Mouse (Mus musculus): ENCODE measurements at regions not wholly inside any gene's neighbourhood (a gene's known extent, or its start where the extent isn't known, plus 50 kb on each side); places are given as distances from the start of the nearest gene placed in this dataset.

GRCm38 (mm10) chr15:74330131-74330530, 306.0 kb downstream of the Mroh4 start:
- Histone ChIP-seq H3K9me3 (replicated peaks) (no peaks in the 10 kb centered on the region), H3K27me3 (ENCODE audit: low read depth, poor library complexity, severe bottlenecking) (peaks cover 8% of the 10 kb centered on the region; the same call in 1 of the 2 replicates), H3K4me3 (no peak overlapping the region), H3K36me3 (no peaks in the 10 kb centered on the region), H3K27ac (no peak overlapping the region), H3K4me1 (no peaks in the 10 kb centered on the region; the same call in 1 of the 2 replicates)
- no peak for DNase-seq (ENCODE audit: low spot score)
- 69% methylated on average over 3 of the region's 3 CpGs for WGBS

GRCm38 (mm10) chr15:74329221-74329620, 306.9 kb downstream of the Mroh4 start:
- no peaks in the 10 kb centered on the region for H3K9me3 ChIP-seq (replicated peaks)
- peaks cover 9% of the 10 kb centered on the region; the same call in 1 of the 2 replicates for H3K27me3 ChIP-seq (ENCODE audit: low read depth, poor library complexity, severe bottlenecking)
- H3K4me3 ChIP-seq, result no peak overlapping the region
- no peaks in the 10 kb centered on the region for H3K36me3 ChIP-seq
- H3K27ac ChIP-seq, result no peak overlapping the region
- H3K4me1 ChIP-seq, result no peaks in the 10 kb centered on the region; the same call in 1 of the 2 replicates
- WGBS, result 87% methylated on average over 14 of the region's 14 CpGs
- DNase-seq (ENCODE audit: low spot score), result no peak

GRCm38 (mm10) chr15:74326661-74327060, 309.5 kb downstream of the Mroh4 start:
- peaks cover 9% of the 10 kb centered on the region; the same call in 1 of the 2 replicates for H3K27me3 ChIP-seq (ENCODE audit: low read depth, poor library complexity, severe bottlenecking)
- H3K4me1 ChIP-seq, result no peaks in the 10 kb centered on the region; the same call in 1 of the 2 replicates
- H3K27ac ChIP-seq, result no peak overlapping the region
- DNase-seq (ENCODE audit: low spot score), result no peak
- 66% methylated on average over 5 of the region's 5 CpGs for WGBS
- no peak overlapping the region for H3K4me3 ChIP-seq
- no peaks in the 10 kb centered on the region for H3K9me3 ChIP-seq (replicated peaks)
- no peaks in the 10 kb centered on the region for H3K36me3 ChIP-seq

GRCm38 (mm10) chr15:74325543-74325942, 310.6 kb downstream of the Mroh4 start:
- Histone ChIP-seq H3K27me3 (ENCODE audit: low read depth, poor library complexity, severe bottlenecking) (peaks cover 9% of the 10 kb centered on the region; the same call in 1 of the 2 replicates), H3K4me3 (no peak overlapping the region), H3K27ac (no peak overlapping the region), H3K4me1 (no peaks in the 10 kb centered on the region; the same call in 1 of the 2 replicates), H3K36me3 (no peaks in the 10 kb centered on the region), H3K9me3 (replicated peaks) (no peaks in the 10 kb centered on the region)
- WGBS, result 37% methylated on average over 9 of the region's 9 CpGs
- no peak for DNase-seq (ENCODE audit: low spot score)

GRCm38 (mm10) chr15:74319407-74319806, 316.7 kb downstream of the Mroh4 start:
- peaks cover 9% of the 10 kb centered on the region; the same call in 1 of the 2 replicates for H3K4me1 ChIP-seq
- H3K27ac ChIP-seq, result no peak overlapping the region
- no peaks in the 10 kb centered on the region for H3K27me3 ChIP-seq (ENCODE audit: low read depth, poor library complexity, severe bottlenecking)
- WGBS, result 72% methylated on average over 3 of the region's 3 CpGs
- no peak overlapping the region for H3K4me3 ChIP-seq
- no peak for DNase-seq (ENCODE audit: low spot score)
- no peaks in the 10 kb centered on the region for H3K36me3 ChIP-seq
- no peaks in the 10 kb centered on the region for H3K9me3 ChIP-seq (replicated peaks)

DNA sequence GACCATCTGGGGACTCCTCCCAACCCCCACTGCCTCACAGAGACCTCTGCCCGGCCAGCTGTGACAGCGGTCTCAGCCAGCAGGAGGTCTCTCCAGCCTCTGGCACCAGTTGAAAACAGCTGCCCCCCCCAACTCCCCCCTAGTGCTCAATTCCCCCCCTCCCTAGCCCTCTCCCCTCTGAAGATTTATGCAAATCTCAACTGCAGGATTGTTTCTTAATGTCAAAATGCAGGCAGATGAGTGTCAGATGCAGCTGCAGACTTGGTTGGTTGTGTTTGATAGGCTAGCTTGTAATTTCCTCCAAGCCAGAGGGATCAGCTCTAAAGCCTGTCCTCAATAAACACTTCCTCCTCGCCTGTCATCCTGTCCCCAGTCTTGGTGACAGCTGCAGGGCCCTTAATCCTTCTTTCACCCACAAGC, 317.7 kb downstream of the Mroh4 start:
- no peak overlapping the region for H3K27ac ChIP-seq
- no peak for DNase-seq (ENCODE audit: low spot score)
- no peaks in the 10 kb centered on the region for H3K9me3 ChIP-seq (replicated peaks)
- WGBS, result 17% methylated on average over 3 of the region's 3 CpGs
- peaks cover 9% of the 10 kb centered on the region; the same call in 1 of the 2 replicates for H3K4me1 ChIP-seq
- no peaks in the 10 kb centered on the region for H3K27me3 ChIP-seq (ENCODE audit: low read depth, poor library complexity, severe bottlenecking)
- no peaks in the 10 kb centered on the region for H3K36me3 ChIP-seq
- no peak overlapping the region for H3K4me3 ChIP-seq

DNA sequence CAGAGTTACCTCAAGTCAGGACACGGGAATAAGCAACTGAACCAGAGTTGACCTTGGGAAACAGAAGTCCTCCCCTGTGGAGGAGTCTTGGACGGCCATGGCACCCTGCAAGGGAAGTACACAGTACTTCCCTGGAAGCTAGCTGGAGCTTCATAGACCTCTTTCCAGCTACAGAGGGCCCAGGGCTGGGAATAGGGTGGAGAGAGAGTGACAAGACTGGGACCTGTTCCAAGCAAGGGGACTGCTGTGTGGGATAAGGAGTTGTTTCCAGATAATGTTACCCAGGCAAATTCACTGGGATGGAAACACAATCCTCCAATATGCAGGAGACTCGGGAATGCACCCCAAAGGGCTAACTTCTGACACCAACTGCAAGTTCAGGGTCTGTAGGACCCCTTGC, 325.1 kb downstream of the Mroh4 start:
- Histone ChIP-seq H3K9me3 (replicated peaks) (no peaks in the 10 kb centered on the region), H3K36me3 (no peaks in the 10 kb centered on the region), H3K27ac (no peak overlapping the region), H3K4me3 (no peak overlapping the region), H3K4me1 (no peaks in the 10 kb centered on the region), H3K27me3 (ENCODE audit: low read depth, poor library complexity, severe bottlenecking) (no peaks in the 10 kb centered on the region)
- DNase-seq (ENCODE audit: low spot score), result no peak
- WGBS, result 81% methylated on average over 3 of the region's 3 CpGs

- Histone ChIP-seq H3K27ac (no peak overlapping the region), H3K27me3 (ENCODE audit: low read depth, poor library complexity, severe bottlenecking) (no peaks in the 10 kb centered on the region), H3K9me3 (replicated peaks) (no peaks in the 10 kb centered on the region), H3K4me3 (no peak overlapping the region), H3K4me1 (no peaks in the 10 kb centered on the region), H3K36me3 (no peaks in the 10 kb centered on the region)
- WGBS, result 90% methylated on average over 5 of the region's 5 CpGs
- no peak for DNase-seq (ENCODE audit: low spot score)
Observed at GRCm38 (mm10) chr15:74306543-74306942, 329.6 kb downstream of the Mroh4 start.

DNA sequence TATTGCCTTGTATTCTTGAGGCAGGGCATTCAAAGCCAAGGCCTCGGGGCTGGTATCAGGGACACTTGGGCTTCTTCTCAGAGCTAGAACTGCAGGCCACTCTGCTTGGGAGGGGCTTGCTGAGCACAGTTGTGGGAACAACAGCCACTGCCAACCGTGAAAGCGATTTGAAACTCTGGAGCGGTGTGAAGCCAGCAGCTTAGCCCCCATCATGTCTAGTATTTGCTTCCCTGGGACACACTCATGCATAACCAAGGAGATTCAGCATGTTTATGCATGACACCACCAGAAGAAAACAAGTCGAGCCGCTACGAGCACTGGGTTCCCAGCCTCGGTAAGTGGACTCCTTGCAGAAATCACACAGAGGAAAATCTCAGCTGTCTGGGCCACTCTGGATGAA, 339.9 kb downstream of the Mroh4 start:
- H3K4me1 ChIP-seq, result peaks cover 14% of the 10 kb centered on the region
- no peaks in the 10 kb centered on the region for H3K36me3 ChIP-seq
- no peak for DNase-seq (ENCODE audit: low spot score)
- no peak overlapping the region for H3K27ac ChIP-seq
- no peak overlapping the region for H3K4me3 ChIP-seq
- 75% methylated on average over 8 of the region's 8 CpGs for WGBS
- no peaks in the 10 kb centered on the region for H3K9me3 ChIP-seq (replicated peaks)
- H3K27me3 ChIP-seq (ENCODE audit: low read depth, poor library complexity, severe bottlenecking), result no peaks in the 10 kb centered on the region

DNA sequence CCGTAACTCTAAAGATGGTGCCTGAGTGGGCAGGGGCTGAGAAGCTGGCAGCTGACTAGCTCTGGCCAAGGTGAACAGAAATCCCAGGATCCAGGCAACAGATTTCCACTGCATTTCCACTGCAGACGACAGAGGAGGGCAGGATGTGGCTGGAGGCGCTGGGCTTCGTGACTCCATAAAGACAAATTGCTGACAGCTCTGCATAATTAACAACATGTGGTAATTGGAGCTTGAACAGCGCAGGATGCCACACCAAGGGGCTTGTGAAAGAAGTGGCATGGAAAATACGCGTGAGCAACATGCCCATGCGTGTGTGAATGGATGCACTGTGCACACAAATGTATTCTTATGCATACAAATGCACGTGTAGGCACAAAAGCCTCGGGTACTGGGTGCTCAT, 341.5 kb downstream of the Mroh4 start:
- Histone ChIP-seq H3K27ac (no peak overlapping the region), H3K36me3 (no peaks in the 10 kb centered on the region), H3K4me1 (peaks cover 14% of the 10 kb centered on the region), H3K4me3 (no peak overlapping the region), H3K27me3 (ENCODE audit: low read depth, poor library complexity, severe bottlenecking) (no peaks in the 10 kb centered on the region), H3K9me3 (replicated peaks) (no peaks in the 10 kb centered on the region)
- 53% methylated on average over 10 of the region's 10 CpGs for WGBS
- DNase-seq (ENCODE audit: low spot score), result peak; percentile 32

DNA sequence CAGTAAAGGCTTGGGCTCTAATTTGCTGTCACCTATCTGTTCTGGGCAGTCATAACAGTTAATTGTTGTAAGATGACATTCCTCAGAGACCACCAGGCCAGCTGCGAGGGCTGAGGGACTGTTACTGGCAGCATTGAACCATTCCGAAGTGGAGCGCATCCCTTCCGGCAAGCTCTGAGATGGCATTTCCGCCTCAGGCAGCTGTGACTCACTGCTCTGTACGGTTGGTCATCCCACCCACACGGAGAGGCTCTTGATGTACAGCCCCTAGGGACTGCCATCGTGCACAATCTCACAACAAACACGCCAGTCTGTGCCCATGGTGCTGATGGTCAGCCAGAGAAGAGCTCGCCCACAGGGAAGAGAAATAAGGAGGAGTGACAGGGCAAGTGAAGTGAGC, 342.0 kb downstream of the Mroh4 start:
- WGBS, result 83% methylated on average over 10 of the region's 10 CpGs
- Histone ChIP-seq H3K27ac (no peak overlapping the region), H3K4me3 (no peak overlapping the region), H3K36me3 (no peaks in the 10 kb centered on the region), H3K4me1 (peaks cover 14% of the 10 kb centered on the region), H3K9me3 (replicated peaks) (no peaks in the 10 kb centered on the region), H3K27me3 (ENCODE audit: low read depth, poor library complexity, severe bottlenecking) (no peaks in the 10 kb centered on the region)
- no peak for DNase-seq (ENCODE audit: low spot score)

- Histone ChIP-seq H3K36me3 (no peaks in the 10 kb centered on the region), H3K9me3 (replicated peaks) (no peaks in the 10 kb centered on the region), H3K27ac (no peak overlapping the region), H3K27me3 (ENCODE audit: low read depth, poor library complexity, severe bottlenecking) (peaks cover 10% of the 10 kb centered on the region; the same call in 1 of the 2 replicates), H3K4me1 (no peaks in the 10 kb centered on the region), H3K4me3 (no peak overlapping the region)
- no peak for DNase-seq (ENCODE audit: low spot score)
- WGBS, result 79% methylated on average over 2 of the region's 2 CpGs
Observed at GRCm38 (mm10) chr15:74287492-74287891, 348.7 kb downstream of the Mroh4 start.

DNA sequence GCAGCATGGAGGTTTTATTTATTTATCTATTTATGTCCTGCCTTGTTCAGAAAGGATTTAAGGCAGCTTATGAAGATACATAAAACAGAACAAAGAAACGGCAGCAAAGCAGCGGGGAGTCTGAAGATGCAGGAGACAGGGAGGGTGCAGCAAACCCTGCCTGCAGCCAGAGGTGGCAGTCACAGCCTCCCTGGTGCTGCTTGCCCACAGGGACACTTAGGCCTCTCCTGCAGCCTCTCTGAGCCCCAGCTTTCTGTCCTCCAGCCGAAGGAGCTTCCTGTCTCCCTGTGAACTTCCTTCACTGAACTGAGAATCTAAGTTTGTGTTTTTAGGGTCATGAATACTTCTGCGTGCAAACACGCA, 353.0 kb downstream of the Mroh4 start:
- Histone ChIP-seq H3K9me3 (replicated peaks) (no peaks in the 10 kb centered on the region), H3K27ac (no peak overlapping the region), H3K4me3 (no peak overlapping the region), H3K36me3 (no peaks in the 10 kb centered on the region), H3K4me1 (no peaks in the 10 kb centered on the region), H3K27me3 (ENCODE audit: low read depth, poor library complexity, severe bottlenecking) (peaks cover 10% of the 10 kb centered on the region; the same call in 1 of the 2 replicates)
- DNase-seq (ENCODE audit: low spot score), result no peak
- 55% methylated on average over 5 of the region's 5 CpGs for WGBS
